In the genomic region with DNA sequence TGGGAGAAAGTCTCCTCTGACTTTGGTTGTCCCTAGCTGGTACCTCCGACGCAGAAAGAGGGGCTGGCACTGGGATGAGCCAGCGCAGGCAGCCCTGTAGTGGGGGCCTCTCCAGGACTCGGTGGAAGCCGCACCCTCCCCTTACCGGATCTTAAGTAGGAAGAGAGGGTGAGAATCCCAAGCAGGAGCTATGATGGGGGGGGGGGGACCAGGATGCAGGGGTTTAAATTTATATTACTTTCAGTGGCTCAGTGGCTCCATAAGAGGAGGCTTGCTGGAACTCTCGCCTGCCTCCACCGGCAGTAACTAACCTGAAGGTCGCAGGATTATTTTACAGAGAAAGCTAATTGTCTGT, we compare ENCODE assay signal across 14 mouse cellular contexts. TPM values are rescaled to one million over a fixed set of nuclear protein-coding genes. Genes with fewer than 3 reads are reported as not detected.
DNase-seq lines count a peak whose midpoint lies in the region; ATAC-seq lines count a peak whose summit lies in the region.
"Had no signal": no experiment of that assay in that cellular context is flagged by ENCODE, and none has a peak within 500 bp of the region (broad histone marks: within the 10 kb centered on the region; RNA-seq: fewer than 3 reads in every experiment).

No protein-coding gene starts in this region.

- no peak overlapping the region for H3K27ac ChIP-seq in kidney, embryonic 16.5 days (ENCODE audit: low read length)
- no peak overlapping the region for H3K27ac ChIP-seq in embryonic facial prominence, embryonic 15.5 days (replicated peaks)
- no peak overlapping the region for H3K27ac ChIP-seq in hindbrain, embryonic 14.5 days
- H3K27ac ChIP-seq in neural tube, embryonic 12.5 days: no peak overlapping the region
- H3K27ac ChIP-seq: kidney, postnatal 0 days had no signal

- peaks cover 88% of the 10 kb centered on the region for H3K27me3 ChIP-seq in kidney, embryonic 16.5 days (ENCODE audit: insufficient read depth, low read length)
- peaks cover 90% of the 10 kb centered on the region for H3K27me3 ChIP-seq in embryonic facial prominence, embryonic 15.5 days
- peaks cover 88% of the 10 kb centered on the region for H3K27me3 ChIP-seq in hindbrain, embryonic 14.5 days (ENCODE audit: control insufficient read depth, insufficient read depth, low read length)
- H3K27me3 ChIP-seq in neural tube, embryonic 12.5 days (replicated peaks): peaks cover 77% of the 10 kb centered on the region

- no peak for ATAC-seq in kidney, embryonic 16.5 days (ENCODE audit: low FRiP score, low TSS enrichment)
- no peak for ATAC-seq in embryonic facial prominence, embryonic 15.5 days (ENCODE audit: insufficient number of reproducible peaks, low FRiP score, low TSS enrichment, low read depth)
- no peak for ATAC-seq in hindbrain, embryonic 14.5 days (ENCODE audit: low FRiP score)
- ATAC-seq in neural tube, embryonic 12.5 days (ENCODE audit: low FRiP score, low read depth): no peak

- no peak overlapping the region for H3K4me2 ChIP-seq in kidney, embryonic 16.5 days (replicated peaks; ENCODE audit: low read depth, low read length)
- 0 out of 2 replicates have a peak overlapping the region, but pooled peaks have one; percentile 11 for H3K4me2 ChIP-seq in embryonic facial prominence, embryonic 15.5 days (replicated peaks)
- H3K4me2 ChIP-seq in hindbrain, embryonic 14.5 days (replicated peaks): peak overlapping the region; percentile 27; the same call in 1 of the 2 replicates
- H3K4me2 ChIP-seq in neural tube, embryonic 12.5 days (replicated peaks): peak overlapping the region; percentile 45

- no peak for DNase-seq in kidney, adult 8-10 months
- peak; percentile 30 for DNase-seq in hindbrain, embryonic 14.5 days (ENCODE audit: low spot score)
- no peak for DNase-seq in left cerebral cortex, adult 8-10 months (ENCODE audit: low spot score in 2 of 2)
- no peak for DNase-seq in testis, postnatal 14 days (ENCODE audit: low spot score)
- DNase-seq: adrenal gland, adult 8-10 months; cerebellum, adult 18-20 months; lung, postnatal 10 days; thymus, adult 2 months had no signal

- H3K4me3 ChIP-seq in kidney, embryonic 16.5 days (ENCODE audit: low read length): 0 out of 2 replicates have a peak overlapping the region, but pooled peaks have one; percentile 8
- H3K4me3 ChIP-seq in embryonic facial prominence, embryonic 15.5 days (replicated peaks): 0 out of 2 replicates have a peak overlapping the region, but pooled peaks have one; percentile 11
- H3K4me3 ChIP-seq in hindbrain, embryonic 14.5 days (replicated peaks; ENCODE audit: low read length): no peak overlapping the region
- no peak overlapping the region for H3K4me3 ChIP-seq in neural tube, embryonic 12.5 days
- H3K4me3 ChIP-seq: erythroblast, embryonic 14.5 days had no signal

- WGBS in kidney, embryonic 16.5 days: under 1% methylated on average over 9 of the region's 9 CpGs
- WGBS in embryonic facial prominence, embryonic 15.5 days: 3% methylated on average over 9 of the region's 9 CpGs
- whole genome bisulfite sequencing in hindbrain, embryonic 14.5 days: 1% methylated on average over 9 of the region's 9 CpGs
- 2% methylated on average over 9 of the region's 9 CpGs for WGBS in neural tube, embryonic 12.5 days

- peaks cover 23% of the 10 kb centered on the region for H3K4me1 ChIP-seq in kidney, embryonic 16.5 days (ENCODE audit: insufficient read depth, low read length)
- peaks cover 31% of the 10 kb centered on the region for H3K4me1 ChIP-seq in embryonic facial prominence, embryonic 15.5 days
- peaks cover 14% of the 10 kb centered on the region; the same call in 1 of the 2 replicates for H3K4me1 ChIP-seq in hindbrain, embryonic 14.5 days (replicated peaks; ENCODE audit: control insufficient read depth, insufficient read depth, low read length)
- H3K4me1 ChIP-seq in neural tube, embryonic 12.5 days: peaks cover 36% of the 10 kb centered on the region

- H3K36me3 ChIP-seq in kidney, embryonic 16.5 days (ENCODE audit: insufficient read depth, low read length): no peaks in the 10 kb centered on the region
- H3K36me3 ChIP-seq in embryonic facial prominence, embryonic 15.5 days: no peaks in the 10 kb centered on the region
- H3K36me3 ChIP-seq in hindbrain, embryonic 14.5 days (replicated peaks; ENCODE audit: control insufficient read depth, insufficient read depth): no peaks in the 10 kb centered on the region
- no peaks in the 10 kb centered on the region for H3K36me3 ChIP-seq in neural tube, embryonic 12.5 days

- no peak overlapping the region for H3K9ac ChIP-seq in kidney, embryonic 16.5 days (replicated peaks; ENCODE audit: low read length)
- H3K9ac ChIP-seq in embryonic facial prominence, embryonic 15.5 days: no peak overlapping the region
- H3K9ac ChIP-seq in hindbrain, embryonic 14.5 days: no peak overlapping the region
- H3K9ac ChIP-seq in neural tube, embryonic 12.5 days: no peak overlapping the region

- no peaks in the 10 kb centered on the region for H3K9me3 ChIP-seq in kidney, embryonic 16.5 days (ENCODE audit: low read length)
- H3K9me3 ChIP-seq in embryonic facial prominence, embryonic 15.5 days (replicated peaks): no peaks in the 10 kb centered on the region
- no peaks in the 10 kb centered on the region for H3K9me3 ChIP-seq in hindbrain, embryonic 14.5 days (ENCODE audit: control insufficient read depth, low read length)
- no peaks in the 10 kb centered on the region for H3K9me3 ChIP-seq in neural tube, embryonic 12.5 days

RNA-seq across cellular contexts. Expression of a gene that starts 5.0 kb away (rescaled TPM):
- polyA plus RNA-seq in kidney, embryonic 16.5 days (2015; fragmentation: Nextera tagmentation; extraction: Ambion mirVana): not detected in 2 replicates
- polyA plus RNA-seq in embryonic facial prominence, embryonic 15.5 days (2015; fragmentation: Nextera tagmentation; extraction: Ambion mirVana): 0.07 and 0.28 TPM in 2 replicates
- polyA plus RNA-seq in hindbrain, embryonic 14.5 days (2014; fragmentation: Nextera tagmentation; extraction: Ambion mirVana): 3.8 and 6.4 TPM in 2 replicates
- 49.6 and 55.8 TPM in 2 replicates for polyA plus RNA-seq in neural tube, embryonic 12.5 days (2016; fragmentation: Nextera tagmentation; extraction: Ambion mirVana)
- under 1 TPM in 3 of 4 experiments, not detected in 1; 0.25 to 0.33 (median 0.32) TPM for total RNA-seq in left cerebral cortex, adult 8-10 months (2022)
- total RNA-seq: adrenal gland, adult 8-10 months had no signal
- polyA plus RNA-seq: erythroblast, embryonic 14.5 days; gonadal fat pad, adult 2 months; kidney, postnatal 0 days had no signal

Comparison
In these comparisons a context has a peak if more than half of its experiments do, and no peak if none do; other contexts are left out.
1. H3K4me3 ChIP-seq: peak in kidney, embryonic 16.5 days (single experiment) and embryonic facial prominence, embryonic 15.5 days (single experiment); none in hindbrain, embryonic 14.5 days (single experiment) and neural tube, embryonic 12.5 days (single experiment).